Mouse (Mus musculus): Measurements from ENCODE around the gene BC017158.

Gene BC017158

DNA sequence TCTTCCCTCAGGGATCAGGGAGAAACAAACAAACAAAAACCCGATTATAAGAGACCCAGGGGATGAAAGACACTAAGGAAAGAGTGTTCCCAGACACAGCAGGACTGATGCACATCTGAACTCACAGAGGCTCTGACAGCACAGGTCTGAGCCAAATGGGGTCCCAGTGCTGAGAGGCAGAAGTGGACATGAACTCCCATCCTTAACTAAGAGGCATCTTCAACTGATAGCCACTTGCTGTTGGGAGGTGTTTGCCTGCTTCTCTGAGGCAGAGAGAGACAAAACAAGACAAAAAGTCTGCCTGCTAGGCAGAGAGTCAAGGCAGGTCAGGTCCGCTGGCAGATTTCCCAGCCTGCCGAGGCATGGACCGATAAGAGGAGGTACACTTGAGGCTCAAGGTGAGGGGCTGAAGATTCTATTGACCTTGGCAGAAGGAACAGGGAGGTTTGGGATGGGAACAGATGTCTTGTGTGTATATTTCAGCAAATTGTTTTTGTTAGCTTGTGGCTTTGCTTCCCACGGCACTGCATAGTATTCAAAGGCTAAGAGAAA is 41.1 kb downstream of the BC017158 start:
- DNase-seq (ENCODE audit: low read depth, low spot score), result no peak

DNA sequence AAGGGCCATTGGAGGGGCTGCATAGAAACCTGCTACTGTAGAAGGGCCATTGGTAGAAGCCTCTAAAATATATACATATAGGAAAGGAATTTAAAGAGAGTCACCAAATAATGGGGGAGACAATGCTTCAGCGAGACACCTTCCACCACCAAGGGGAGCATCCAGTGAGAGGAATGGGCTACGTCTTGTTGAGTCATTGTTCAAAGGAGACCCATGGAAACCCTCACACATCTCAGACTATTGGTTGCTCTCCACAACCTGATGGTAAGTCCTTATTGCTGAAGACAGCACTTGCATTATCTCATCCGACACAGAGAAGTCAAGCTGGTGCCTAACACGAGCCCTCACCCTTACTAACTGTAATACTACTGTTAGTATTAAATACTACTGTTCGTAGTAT is 42.2 kb downstream of the BC017158 start:
- no peak for DNase-seq (ENCODE audit: low read depth, low spot score)

DNA sequence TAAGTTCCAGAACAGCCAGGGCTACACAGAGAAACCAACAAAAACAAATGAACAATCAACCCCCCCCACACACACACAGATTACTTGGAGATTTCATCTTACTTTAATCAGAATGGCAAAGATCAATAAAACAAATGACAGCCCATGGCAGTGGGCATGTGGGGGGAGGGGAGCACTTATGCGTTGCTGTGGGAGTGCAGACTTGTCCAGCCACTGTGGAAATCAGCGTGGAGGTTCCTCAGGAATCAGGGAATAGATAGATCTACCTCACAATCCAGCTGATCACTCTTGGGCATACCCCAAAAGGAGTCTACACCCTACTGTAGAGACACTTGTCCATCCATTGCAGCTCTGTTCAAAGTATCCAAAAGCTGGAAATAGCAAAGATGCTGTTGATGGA is 43.0 kb downstream of the BC017158 start:
- DNase-seq (ENCODE audit: low read depth, low spot score), result no peak

DNA sequence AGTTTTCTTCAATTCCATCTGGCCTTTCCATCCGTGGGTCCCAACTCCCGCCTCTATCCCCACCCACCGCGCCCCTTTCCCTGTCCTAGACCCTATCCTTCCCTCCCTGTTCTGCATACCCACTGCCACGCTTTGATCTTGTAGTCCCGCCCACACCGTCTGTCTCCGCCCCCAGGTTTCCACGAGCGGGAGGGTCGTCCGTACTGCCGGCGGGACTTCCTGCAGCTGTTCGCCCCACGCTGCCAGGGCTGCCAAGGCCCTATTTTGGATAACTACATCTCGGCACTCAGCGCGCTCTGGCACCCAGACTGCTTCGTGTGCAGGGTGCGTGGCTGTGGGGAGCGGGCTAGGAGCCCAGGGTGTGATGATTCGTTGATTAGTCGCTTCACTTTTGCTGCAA is 45.4 kb downstream of the BC017158 start:
- DNase-seq (ENCODE audit: low read depth, low spot score), result peak; percentile 65

DNA sequence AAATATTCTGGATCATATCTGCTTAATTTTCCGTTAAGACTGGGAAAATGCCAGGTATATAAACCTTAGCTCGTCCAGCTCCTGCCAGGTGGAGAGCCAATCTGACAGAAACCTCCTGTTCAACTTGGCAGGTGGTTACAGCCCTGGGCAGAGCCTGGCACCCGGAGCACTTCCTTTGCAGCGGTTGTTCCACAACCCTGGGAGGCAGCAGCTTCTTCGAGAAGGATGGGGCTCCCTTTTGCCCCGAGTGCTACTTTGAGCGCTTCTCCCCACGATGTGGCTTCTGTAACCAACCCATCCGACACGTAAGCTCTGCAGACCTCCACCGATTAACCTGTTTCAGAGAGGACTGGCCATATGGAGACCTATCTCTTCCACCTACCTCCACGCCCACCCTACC is 46.0 kb downstream of the BC017158 start:
- DNase-seq (ENCODE audit: low read depth, low spot score), result no peak

DNA sequence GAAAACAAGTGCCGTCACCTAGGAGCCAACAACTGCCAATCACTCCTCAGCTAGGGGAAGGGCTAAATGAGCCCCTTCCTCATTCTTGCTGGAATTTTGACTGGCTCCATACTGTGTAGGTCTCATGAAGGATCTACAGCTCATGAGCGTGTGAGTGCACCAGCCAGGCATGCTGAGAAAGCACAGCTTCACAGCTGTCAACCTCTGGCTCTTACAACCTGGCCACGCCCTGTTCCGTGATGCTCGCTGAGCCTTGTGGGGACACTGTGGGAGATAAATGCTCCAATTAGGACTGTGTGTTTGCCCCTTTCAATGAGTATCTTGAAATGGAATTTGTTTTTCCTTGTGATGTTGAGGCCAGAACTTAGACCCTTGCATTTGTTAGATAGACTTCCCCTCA is 48.0 kb downstream of the BC017158 start:
- DNase-seq (ENCODE audit: low read depth, low spot score), result no peak

DNA sequence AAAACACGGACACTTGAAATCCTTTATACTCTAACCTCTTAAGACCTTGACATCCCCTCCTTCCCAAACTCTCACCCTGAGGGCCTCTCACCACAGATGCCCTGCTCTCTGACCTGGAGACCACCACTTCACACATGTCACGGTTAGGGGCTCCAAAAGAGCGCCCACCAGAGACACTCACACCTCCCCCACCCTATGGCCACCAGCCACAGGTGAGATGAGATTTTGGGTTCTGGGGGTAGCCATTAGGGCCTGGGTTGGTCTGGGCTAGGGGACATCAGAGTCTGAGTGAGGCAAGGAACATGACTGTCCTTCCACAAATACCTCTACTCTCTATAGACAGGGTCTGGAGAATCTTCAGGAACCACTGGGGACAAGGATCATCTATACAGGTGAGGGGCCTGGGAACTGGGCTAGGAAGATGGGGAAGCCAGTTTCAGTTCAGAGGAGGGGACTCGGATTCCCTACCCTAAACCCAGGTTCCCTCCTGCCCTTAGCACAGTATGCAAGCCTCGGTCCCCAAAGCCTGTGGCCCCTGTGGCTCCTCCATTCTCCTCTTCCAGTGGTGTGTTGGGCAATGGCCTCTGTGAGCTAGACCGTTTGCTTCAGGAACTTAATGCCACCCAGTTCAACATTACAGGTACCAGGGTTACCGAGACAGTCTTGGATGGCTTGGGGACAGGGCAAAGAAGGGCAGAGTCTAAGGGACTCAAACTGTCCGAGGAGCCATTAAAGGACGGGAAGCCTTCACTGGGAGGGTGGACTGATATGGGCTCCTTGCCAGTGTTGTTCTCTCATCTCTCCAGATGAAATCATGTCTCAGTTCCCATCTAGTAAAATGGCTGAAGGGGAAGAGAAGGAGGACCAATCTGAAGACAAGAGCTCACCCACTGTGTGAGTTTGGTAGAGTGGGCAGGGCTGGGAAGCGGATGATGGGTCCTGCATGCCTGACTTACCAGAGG is 49.6 kb downstream of the BC017158 start:
- DNase-seq (ENCODE audit: low read depth, low spot score), result no peak

DNA sequence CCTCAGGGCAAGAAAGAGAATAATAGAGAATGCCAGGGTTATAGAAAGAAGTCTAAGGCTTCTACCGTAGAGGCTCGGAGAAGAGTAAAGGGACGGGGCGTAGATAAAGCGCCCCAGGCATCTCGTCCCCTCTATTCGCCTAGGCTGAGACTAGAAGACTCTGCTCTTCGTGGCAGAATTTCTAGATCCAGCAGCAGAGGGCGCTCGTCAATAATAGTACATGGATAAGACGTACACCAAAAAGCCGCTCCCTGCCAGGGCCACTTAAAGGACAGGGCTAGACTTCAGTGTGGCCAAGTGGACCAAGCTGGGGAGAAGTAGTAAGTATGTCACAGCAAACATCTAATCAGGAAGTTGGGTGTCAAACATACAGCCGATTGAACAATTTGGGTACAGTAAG is 50.5 kb downstream of the BC017158 start:
- DNase-seq (ENCODE audit: low read depth, low spot score), result peak; percentile 83

DNA sequence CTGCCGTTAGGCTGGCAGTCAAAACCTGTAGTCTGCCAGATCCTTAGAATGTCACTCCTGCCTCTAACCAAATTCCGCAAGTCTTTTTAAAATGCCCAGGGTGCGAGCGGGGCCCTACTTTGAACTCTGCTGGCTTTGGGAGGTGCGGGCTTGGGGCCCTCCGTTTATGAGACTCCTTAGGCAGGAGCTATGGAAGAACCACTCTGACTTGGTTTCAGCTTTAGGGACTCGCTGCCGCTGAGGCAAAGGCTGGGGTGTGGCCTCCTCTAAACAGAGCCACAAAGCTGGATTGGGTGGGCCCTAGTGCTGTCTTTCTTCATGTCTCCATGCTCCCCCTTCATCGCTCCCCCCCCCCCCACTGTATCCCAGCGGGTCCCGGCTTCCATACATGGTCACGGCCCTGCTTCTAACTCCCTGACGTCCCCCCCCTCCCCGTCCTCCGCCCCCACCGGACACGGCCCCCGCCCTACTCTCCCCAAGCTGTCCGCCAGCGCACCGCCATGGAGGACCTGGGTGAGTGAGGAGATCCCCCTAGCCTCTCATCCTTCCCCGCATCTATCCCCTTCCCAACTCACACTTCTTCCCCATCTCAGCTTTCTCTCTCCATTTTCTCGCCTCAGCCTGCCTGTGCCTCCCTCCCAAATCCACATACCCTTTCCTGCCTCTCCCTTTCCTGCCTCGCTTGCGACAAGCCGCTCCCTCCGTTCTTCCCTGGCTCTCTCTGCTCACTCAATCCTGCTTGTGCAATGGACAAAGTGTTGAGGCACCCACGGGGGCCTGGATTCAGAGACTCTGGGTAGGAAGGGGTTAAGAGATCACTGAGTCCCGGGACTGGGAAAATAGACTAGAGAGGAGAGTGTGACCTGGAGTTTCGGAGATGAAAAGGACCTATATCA is 51.2 kb downstream of the BC017158 start, which contains the start of gene Tgfb1i1:
Tgfb1i1 (plus strand) TSS at position 317 of the 896 bp plus-strand sequence.
- peak; percentile 17 for DNase-seq (ENCODE audit: low read depth, low spot score)

DNA sequence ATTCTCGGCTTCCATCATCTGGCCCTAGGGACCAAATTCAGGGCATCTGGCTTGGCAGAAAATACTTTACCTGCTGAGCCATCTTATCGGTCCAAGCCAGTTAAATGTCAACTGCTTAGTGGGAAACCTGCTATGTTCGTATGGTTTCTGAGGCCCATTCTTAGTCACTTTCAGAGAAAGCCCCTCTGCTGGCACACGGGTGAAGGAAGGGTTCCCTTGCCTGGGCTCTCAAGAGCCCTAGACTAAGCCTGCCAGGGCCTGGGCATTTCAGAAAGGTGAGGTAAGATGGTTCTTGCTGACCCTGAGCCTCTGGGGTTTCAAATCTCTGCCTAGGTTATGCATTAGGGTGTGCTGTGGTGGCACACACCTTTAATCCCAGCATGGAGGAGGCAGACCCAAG is 52.4 kb downstream of the BC017158 start:
- DNase-seq (ENCODE audit: low read depth, low spot score), result no peak

DNA sequence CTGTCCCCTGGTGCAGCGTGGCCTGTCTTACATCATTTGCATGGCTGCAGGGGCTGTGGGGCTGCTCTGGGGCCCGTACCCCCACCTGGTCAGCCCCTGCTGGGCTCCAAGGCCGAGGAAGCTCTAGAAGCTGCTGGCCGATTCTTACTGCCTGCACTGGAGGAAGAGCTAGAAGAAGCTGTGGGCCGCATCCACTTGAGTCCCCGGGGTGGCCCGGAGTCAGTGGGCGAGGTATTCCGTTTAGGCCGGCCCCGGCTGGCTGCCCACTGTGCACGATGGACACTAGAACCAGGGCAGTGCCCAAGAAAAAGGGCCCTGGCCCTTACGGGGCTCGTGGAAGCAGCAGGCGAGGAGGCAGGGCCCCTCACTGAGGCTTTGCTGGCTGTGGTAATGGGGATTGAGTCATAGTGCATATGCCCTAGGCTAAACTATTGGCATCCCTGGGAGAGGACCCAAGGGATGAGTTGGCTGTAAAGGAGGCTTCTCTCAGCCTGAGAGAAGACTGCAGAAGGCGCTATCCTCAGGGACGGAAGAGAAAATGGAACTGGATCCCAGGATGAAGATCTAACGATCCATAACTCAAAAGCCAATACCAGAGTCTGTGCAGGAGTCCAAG is 53.5 kb downstream of the BC017158 start:
- no peak for DNase-seq (ENCODE audit: low read depth, low spot score)

DNA sequence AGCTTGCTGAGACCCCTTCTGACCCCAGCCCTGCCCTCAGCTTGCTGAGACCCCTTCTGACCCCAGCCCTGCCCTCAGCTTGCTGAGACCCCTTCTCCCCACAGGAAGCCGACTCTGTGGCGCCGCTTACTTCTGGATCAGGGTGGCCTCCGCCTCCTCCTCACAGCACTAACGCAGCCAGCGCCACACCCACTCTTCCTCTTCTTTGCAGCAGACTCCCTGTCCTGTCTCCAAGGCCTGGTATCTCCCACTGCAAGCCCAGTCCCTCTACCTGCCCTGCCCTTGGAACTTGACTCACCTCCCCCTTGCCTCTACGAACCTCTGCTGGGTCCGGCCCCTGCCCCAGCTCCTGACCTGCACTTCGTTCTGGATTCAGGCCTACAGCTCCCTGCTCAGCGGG is 54.0 kb downstream of the BC017158 start:
- no peak for DNase-seq (ENCODE audit: low read depth, low spot score)

DNA sequence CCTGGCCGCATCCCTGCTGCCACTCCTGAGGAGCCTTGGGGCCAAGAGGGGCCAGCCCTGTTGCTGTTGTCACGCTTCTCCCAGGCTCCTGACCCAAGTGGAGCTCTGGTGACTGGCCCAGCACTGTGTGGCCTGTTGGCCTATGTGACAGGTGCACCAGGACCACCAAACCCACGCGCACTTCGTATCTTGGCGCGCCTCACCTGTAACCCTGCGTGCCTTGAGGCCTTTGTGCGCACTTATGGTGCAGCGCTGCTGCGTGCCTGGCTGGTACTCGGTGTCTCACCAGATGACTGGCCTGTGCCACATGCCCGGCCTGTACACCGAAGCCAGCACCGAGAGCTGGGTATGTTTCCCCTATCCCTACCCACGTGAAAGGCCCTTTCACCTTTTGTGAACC is 55.6 kb downstream of the BC017158 start:
- no peak for DNase-seq (ENCODE audit: low read depth, low spot score)

DNA sequence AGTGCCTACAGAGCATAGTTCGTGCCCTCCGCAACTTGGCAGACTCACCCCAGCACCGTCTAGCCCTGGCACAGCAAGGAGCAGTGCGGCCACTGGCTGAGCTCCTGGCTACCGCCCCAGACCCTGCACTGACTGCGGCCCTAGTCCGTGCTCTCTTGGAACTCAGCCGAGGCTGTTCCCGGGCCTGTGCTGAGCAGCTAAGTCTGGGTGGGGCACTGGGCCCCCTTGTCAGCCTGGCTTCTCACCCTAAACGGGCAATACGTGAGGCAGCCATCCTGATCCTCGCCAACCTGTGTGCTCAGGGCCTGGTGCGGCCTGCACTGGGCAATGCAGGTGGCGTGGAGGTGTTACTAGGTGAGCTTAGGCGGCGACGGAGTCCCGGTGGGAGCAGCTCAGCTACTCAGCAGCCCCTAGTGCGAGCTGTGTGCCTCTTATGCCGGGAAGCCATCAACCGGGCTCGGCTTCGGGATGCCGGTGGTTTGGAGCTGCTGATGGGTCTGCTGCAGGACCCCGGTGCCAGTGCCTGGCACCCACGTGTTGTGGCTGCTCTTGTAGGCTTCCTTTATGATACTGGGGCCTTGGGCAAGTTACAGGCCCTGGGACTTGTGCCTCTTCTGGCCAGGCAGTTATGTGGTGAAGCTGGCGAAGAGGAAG is 57.7 kb downstream of the BC017158 start:
- DNase-seq (ENCODE audit: low read depth, low spot score), result no peak

DNA sequence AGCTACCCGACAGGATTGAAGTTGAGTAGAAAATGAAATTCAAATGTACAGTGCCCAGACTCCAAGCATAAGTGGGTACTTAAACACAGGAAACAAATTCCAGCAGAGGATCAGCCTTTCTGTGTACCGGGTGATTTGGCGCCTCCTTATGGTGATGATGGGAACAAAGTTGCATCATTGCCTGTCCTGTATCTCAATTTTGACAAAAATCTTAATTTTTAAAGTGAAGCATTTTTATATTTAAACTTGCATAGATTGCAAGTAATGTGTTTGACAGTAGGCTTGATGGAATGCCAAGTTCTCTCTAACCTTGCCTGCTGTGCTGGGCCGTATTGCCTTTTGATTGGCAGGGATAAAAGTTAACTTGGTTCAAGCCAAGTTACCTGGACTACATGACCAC is 59.0 kb downstream of the BC017158 start:
- DNase-seq (ENCODE audit: low read depth, low spot score), result peak; percentile 76

DNA sequence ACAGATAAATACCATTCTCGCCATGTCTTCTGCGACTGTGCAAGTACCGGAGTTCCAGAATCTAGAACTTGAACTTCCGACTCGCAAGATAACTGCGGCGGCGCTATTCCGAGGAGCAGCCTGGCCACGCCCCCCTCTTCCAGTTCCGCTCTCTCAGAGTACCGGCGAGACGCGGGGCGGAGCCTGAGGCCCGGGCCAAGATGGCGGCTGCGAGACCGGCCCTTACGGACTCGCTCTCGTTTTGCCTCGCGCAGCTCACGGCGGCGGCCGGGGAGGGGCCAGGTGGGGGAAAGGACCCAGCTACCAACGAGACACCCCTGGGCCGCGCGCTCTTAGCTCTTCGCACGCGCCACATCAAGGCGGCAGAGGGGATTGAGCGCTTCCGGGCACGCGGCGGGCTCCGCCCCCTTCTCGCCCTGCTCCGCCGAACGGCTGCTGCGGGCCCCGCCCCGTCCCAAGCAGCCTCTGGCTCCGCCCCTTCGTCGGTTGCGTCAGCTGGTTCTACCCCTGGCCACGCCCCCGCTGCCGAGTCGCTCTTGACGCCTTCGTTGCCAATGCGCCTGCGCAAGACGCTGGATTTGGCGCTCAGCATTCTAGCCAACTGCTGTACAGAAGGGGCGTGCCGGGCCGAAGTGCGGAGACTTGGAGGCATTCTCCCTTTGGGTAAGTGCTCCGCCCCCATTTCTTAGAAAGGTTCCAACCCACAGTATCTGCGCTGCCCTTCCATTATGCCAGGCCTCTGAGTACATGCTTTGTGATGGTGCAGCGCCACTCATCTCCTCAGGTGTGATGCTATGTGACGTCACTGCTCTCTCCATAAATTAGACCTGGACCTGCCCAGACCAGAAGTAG is 59.8 kb downstream of the BC017158 start, which contains the start of gene 9130023H24Rik:
9130023H24Rik (minus strand) TSS at position 105 of the 852 bp plus-strand sequence.
- peak; percentile 99 for DNase-seq (ENCODE audit: low read depth, low spot score)

DNA sequence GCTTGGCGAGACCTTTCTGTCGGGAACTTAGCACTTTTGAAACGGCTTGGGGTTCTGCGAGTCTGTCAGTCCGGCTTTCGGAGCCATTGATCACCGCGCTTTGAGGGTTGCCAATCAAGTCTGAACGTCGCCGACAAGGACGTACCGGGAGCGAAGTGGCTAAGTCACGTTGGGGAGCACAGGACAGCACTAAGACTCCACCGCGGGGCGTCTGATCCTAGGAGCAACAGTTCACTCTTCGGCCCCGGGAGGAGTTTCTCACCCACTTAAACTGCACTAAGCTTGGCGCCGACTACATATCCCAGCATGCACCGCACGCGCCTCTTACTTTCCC is 60.4 kb downstream of the BC017158 start:
- DNase-seq (ENCODE audit: low read depth, low spot score), result no peak

DNA sequence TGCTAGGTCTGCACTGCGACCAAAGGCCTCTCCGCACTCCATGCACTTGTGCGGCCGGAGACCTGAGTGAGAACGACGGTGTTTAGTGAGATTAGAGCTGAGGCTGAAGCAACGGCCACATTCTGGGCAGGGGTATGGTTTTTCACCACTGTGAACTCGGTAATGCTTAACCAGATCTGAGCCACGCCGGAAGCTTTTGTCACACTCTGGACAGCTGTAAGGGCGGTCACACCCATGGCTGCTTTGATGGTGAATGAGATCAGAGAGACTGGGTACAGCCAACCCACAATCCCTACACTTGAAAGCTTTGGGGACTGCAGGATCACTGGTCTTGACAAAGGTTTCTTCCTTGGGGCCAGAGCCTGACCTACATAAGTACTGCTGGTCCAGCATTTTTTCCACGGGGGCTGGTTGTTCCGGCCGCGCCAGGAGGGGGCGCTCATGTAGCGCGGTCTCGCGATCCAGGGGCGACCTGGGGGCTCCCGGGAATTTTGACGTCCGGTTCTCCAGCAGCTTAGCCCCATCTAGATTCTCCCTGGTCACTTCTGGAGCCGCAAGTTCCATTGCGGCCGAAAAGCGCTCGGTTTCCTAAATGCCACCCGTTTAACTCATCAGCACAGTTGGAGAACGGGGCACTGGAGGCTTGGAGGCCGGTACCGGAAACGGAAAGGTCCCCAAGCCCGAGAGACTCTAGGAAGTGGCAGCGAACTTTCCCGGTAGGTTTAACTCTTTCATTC is 60.9 kb downstream of the BC017158 start, which contains the start of gene Armc5:
Armc5 (plus strand) TSS at position 487 of the 737 bp plus-strand sequence.
- DNase-seq (ENCODE audit: low read depth, low spot score), result peak; percentile 78

DNA sequence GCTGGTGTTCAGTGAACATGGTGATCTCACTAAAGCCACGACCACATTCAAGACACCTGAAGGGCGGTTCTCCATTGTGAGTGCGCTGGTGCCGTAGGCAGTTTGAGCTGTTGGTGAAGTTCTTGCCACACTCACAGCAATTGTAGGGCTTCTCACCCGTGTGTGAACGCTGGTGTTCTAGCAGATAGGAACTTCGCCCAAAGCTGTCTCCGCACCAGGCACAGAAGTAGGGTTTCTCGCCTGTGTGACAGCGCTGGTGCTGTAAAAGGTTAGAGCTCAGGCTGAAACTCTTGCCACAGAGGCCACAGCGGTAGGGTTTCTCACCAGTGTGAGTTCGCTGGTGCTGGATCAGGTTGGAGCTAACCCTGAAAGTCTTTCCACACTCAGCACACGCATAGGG is 61.5 kb downstream of the BC017158 start:
- DNase-seq (ENCODE audit: low read depth, low spot score), result no peak

Measured in R1 (cell line).